Mouse (Mus musculus) gastrocnemius, adult 8-10 months (tissue): ENCODE measurements around the gene Klhl23. TPM values are rescaled to one million over a fixed set of nuclear protein-coding genes. Genes with fewer than 3 reads are reported as not detected.
"Not testable (repeated sequence)": the region's sequence is repeated elsewhere in the genome, so short reads cannot be mapped to it uniquely, and the experiment has no call there.

ENCODE experiments used
- DNase-seq, 2 experiments: peaks; one replicate each; pipeline ENCODE4 v3.0.0; 2022; ENCODE audit warnings: low spot score in 2 of 2
- total RNA-seq, 4 experiments: library from RNA; stranded (reverse); gene quantifications; 2 replicates each; pipeline ENCODE4 v1.2.4; 2022

Gene Klhl23
- 10 to 100 TPM in 2 of 4 experiments, 1 to 10 TPM in 2; 6.8 to 14.0 (median 10.0) TPM for total RNA-seq

- DNase-seq, result no peak
These were observed at the start of gene Klhl23 for GRCm38 (mm10) chr2:69821711-69822110. Gene Klhl23, plus strand, starts transcription at chr2:69821944.

DNA sequence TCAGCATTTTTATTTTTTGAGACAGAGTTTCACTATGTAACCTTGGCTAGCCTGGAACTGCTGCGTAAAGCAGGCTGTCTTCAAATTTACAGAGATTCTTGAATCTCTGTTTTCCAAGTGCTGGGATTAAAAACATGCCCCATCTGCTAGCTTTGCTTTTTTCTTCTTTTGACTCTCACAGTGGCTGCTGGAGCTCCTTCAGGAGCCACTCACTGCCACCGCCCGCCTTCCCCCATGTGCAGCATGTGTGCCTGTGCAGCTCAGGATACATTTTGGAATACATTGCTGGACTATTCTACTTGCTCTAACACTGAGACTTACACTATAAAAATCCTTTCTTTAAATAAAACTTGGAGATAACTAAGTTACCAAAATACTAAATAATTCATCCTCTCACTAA lies 48.4 kb upstream of the Klhl23 start:
- no peak for DNase-seq

GRCm38 (mm10) chr2:69777985-69778835 lies 43.5 kb upstream of the Klhl23 start:
- DNase-seq, result no peak

DNA sequence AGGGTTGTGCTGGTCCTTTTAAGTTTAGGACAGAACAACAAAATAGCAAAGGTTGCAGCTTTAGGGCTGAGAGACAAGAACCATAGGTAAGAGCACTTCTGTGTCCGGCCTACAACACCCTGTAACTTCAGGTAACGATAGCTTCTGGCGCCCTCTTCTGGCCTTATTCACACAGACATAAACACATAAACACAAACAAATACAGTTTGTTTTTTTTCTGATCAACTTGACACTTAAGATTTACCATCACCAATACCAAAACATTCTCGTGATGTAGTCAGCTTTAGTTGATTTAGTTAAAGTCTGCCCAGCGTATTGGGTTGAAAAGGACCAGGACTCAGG lies 42.9 kb upstream of the Klhl23 start:
- no peak for DNase-seq

DNA sequence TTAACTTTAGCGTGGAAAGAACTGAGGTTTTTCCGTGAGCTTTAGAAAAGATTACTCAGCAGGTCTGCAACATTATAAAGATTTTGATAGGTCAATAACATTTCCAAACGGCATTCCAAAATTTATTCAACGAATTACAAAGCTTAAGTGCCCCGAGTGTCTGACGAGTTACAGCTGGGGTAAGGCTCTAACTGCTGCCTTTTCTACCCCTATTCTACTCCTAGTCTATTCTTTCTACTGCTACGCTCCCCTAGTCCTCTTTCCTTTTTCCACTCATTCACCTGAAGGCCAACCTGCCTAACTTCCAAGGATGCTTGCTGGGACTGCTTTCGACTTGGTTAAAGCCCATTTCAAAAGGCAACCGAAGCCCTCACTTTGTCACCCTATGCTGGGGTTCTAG lies 32.8 kb upstream of the Klhl23 start:
- DNase-seq, result no peak

DNA sequence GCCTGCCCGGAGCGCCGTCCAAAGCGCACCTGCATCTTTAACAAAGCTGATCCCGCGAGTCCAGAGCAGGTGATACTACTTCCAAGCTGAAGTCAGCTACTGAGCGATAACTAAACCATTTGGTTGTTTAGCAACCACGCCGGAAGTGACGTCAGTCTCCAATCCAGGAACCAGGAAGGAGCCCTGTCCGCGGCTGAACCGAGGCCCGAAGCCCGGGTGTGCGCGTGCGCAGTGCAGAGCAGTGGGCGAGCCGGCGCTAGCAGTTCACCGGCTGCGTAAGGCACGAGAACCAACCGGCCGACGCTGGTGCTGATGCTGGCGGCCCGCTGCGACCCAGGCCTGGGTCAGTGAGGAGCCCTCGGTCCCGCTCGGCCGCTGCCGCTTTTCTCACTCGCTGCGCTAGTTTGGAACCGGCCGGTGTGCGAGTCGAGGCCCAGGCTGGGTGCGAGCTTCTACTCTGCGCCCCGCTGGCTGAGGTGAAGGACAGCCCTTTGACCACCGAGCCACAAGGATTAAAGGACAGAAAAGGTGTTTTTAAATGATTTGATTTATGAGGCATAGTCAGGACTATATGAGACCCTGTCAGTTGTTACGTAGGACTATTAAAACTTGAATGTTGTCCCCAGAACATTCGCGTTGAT lies 32.2 kb upstream of the Klhl23 start, which contains the start of the genes Ccdc173 and Phospho2:
Gene Ccdc173 (minus strand): TSS at position 147 of the 641 bp plus-strand sequence.
Gene Phospho2 (plus strand): TSS at position 195 of the 641 bp plus-strand sequence.
- DNase-seq, result peak; percentile 94 to 97

DNA sequence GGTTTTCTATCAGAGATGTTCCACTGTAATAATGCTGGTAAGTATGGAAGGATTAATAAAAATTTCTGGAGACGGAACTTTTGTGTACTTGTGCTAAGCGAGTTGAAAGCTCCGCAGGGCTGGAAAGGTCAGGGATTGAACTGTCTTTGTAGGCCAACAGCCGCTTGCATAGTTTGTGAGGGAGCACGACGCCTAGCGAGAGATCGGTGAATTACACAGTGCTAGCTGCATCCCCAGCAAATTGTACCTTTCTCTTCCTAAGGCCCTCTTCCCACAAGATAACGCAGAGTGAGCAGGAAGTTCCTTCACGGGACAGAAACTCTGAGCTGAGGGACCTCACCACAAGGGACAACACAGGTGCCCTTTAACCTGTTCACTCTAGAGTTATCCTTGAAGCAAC lies 31.5 kb upstream of the Klhl23 start:
- peak; percentile 46 to 70 for DNase-seq

GRCm38 (mm10) chr2:69790722-69791121 lies 31.0 kb upstream of the Klhl23 start:
- DNase-seq, result no peak

- peak; percentile 59 to 62 for DNase-seq
These were observed 18.8 kb upstream of the Klhl23 start for GRCm38 (mm10) chr2:69802911-69803312.

- DNase-seq, result no peak
These were observed 18.0 kb upstream of the Klhl23 start for GRCm38 (mm10) chr2:69803756-69804155.

GRCm38 (mm10) chr2:69804663-69805062 lies 17.1 kb upstream of the Klhl23 start:
- DNase-seq, result not testable (repeated sequence)

GRCm38 (mm10) chr2:69810169-69810568 lies 11.6 kb upstream of the Klhl23 start:
- no peak for DNase-seq

DNA sequence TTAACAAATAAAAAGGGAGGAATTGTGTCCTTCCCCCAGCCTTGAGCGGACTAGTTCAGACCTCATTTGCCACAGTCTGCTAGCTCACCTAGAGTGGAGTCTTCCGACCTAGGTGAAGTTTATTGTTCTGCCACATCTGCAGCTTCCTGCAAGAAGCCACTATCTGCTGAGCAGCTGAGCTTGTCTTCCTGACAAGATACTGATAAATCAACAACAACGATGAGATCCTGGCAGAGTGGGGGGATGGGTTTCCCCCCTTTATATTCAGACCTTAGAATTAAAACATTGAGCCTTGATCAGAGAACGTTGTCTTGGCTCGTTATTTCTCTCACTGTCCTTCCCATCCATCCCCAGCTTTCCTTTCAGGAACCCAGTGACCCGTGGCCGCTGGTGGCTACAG lies 10.4 kb upstream of the Klhl23 start:
- DNase-seq, result not testable (repeated sequence)

GRCm38 (mm10) chr2:69816575-69816974 lies 5.2 kb upstream of the Klhl23 start:
- DNase-seq, result no peak

GRCm38 (mm10) chr2:69818350-69819085 lies 3.2 kb upstream of the Klhl23 start:
- DNase-seq, result no peak

- DNase-seq, result no peak
These were observed 1.5 kb upstream of the Klhl23 start for GRCm38 (mm10) chr2:69820201-69820600.

DNA sequence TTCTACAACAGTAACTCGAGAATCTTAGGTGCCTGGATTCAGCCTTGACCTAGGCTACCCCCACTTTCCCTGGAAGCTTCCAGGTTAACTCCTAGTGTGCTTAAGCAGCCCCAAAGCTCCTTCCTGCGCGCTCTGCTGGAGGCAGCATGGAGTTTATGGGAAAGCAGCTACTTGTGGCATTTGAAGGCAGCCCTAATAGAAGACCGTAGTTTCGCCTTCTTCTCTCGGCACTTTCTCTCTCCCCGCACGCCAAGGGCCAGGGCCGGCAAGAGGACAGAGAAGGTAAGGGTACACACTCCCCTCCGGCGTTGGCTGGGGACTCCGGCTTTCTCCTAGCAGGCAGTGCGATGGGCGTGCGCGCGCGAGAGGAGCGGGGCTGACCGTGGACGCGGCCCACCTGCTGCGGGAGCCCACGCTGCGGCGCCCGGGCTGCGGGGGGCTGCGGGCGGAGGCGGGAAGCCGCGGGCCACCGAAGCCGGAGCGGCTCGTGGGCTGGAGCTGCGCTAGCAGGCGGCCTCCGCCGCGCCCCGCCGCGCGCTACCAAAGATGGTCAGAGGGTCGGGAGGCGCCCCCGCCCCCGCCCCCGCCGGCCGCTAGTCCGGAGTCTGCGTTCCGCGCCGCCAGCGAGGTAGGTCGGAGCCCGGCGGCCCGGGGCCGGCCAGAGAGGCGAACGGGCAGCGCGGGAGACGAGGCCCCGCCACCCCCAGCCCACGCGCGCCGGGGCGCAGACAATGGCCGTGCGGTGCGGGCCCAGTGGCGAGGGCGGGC lies 801 bp downstream of the Klhl23 start:
- DNase-seq, result no peak

DNA sequence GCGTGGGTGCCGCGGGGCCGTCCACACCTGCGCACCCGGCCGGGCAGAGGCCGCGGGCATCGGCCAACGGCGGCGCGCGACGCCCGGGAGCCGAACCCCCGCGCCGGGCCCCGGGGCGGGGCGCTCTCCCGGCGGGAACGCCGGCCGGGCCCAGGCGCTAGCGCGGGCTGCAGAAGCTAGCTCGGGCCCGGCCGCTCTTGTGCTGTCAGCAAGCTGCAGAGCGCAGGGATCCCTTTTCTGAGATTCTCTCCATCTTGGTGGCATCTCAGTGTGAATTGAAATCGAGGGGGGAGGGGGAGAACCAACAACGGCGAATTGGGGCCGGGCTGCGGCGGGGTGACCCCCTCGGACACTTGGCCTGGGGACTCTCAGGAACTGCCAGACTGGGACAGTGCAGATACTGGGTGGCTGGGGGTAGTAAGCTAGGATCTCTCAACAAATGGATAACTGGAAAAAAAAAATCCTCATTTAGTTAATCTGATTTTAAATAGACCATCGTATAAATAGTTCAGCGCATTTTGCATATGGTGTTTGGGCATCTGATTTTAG lies 1.5 kb downstream of the Klhl23 start:
- DNase-seq, result no peak

GRCm38 (mm10) chr2:69825898-69826297 lies 4.2 kb downstream of the Klhl23 start:
- DNase-seq, result no peak

- no peak for DNase-seq
These were observed 4.6 kb downstream of the Klhl23 start for GRCm38 (mm10) chr2:69826380-69826779.

GRCm38 (mm10) chr2:69828031-69828430 lies 6.3 kb downstream of the Klhl23 start:
- DNase-seq, result no peak
